Mouse (Mus musculus): ENCODE measurements around the gene Elavl1. TPM values are rescaled to one million over a fixed set of nuclear protein-coding genes. Genes with fewer than 3 reads are reported as not detected.
"Not testable (repeated sequence)": the region's sequence is repeated elsewhere in the genome, so short reads cannot be mapped to it uniquely, and the experiment has no call there.

The Elavl1 gene
- 10 to 100 TPM; 50.2 to 59.6 (median 53.7) TPM for total RNA-seq (2022)

DNA sequence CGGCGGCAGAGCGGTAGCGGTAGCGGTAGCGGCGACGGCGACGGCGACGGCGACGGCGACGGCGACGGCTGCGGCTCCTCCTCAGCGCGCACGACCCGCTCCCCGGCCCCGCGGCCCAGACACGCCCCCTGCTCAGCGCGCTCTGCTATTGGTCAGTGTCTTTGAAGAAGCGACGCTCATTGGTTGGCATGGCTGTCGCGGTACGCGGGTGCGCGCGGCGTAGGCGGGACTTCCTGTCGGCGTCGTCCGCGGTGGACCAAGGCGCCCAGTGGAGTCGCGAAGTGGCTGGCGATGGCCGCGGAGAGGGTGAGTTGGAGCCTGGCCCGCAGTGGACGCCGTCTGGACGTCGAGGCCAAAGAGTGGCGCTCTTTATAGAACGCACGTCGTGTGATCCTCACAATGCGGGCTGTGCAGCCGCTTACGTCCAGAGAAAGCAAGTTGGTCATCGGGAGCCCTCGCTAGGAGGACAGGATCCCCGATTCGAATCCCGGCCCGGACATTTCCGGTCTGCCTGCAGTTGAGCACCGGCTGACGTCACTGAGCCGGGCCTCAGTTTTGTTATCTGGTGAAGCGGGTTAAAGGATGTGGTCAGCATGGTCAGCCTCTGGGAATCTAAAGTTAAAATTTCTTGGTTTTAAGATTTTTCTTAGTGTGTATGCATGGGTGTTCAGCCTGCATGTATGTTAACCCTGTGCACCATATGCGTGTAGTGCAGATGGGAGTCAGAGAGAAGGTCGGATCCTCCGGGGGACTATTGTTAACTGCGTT, at the start of gene Elavl1, which contains the start of gene Ccl25:
Elavl1 (minus strand) TSS at position 431 of the 768 bp plus-strand sequence.
Ccl25 (plus strand) TSS at position 228 of the 768 bp plus-strand sequence.
- DNase-seq (ENCODE audit: low spot score) = peak; percentile 97

DNA sequence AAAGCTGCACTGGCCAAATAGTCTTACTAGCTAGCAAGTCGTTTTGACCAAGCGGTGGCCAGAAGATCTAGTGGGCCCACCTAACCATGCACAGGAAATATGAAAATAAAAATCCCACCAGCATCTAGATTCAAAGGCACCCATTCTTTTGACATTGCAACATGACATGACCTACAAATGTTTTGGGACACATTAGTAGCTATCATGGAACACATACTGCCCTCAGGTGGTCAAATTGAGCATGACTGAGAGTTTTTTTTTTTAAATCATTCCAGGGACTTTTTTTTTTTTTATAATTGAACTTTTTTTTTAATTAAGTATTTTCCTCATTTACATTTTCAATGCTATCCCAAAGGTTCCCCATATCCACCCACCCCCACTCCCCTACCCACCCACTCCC, 47.4 kb upstream of the Elavl1 start:
- DNase-seq (ENCODE audit: low spot score) = no peak

DNA sequence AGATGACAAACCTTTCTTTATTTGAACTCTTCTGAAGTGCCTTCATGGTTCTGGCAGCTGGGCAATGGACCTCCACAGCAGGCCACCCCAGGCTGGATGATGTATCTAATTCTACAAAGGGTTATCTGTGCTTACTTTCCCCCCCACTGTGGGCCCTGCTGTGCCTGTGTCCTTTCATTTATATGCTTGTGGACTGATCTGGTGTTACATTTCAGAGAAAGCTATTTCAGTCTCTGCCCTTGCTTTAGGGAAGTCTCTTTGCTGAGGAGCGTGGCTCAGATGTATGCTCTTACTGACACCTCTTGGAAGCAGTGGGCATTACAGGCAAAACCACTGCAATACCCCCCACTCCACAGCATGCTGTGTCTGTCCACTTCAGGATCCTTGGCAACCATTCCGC, 44.9 kb upstream of the Elavl1 start:
- DNase-seq (ENCODE audit: low spot score) = peak; percentile 42

DNA sequence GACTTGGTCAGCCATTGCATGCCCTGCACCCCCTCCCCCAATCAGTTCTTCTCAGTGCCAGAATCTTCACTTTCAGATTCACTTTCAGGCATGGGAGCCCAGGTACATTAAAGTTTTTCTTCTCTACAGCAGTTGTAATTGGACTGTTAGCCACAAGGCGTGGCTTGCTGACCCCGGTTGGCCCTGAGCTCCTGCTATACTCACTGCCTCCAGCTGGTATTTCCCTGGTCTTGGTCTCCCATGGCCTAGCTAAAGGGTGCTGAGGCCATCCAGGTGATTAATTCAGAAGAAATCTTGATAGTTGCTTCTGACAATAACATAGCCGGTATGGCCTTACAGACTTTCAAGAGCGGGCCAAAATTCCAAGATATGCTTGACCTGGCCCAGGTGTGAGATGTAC, 43.3 kb upstream of the Elavl1 start:
- no peak for DNase-seq (ENCODE audit: low spot score)

DNA sequence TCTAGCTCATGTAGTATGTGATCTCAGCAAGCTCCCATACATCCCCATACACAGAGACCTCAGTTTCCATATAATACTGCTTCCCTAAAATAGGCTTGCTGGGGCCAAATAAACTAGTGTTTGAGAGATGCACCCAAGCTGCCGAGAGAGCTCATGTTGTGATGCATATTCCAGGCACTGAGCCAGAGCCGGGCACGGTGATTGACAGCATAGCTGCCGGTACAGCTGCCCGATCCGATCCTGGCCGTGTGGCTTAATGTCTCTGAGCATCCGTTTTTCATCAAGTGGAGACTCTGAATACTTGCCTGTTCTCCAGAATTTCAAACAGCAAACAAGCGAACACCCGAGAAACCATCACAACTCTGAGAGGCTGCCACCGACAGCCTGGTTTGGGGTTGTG, 42.6 kb upstream of the Elavl1 start:
- no peak for DNase-seq (ENCODE audit: low spot score)

DNA sequence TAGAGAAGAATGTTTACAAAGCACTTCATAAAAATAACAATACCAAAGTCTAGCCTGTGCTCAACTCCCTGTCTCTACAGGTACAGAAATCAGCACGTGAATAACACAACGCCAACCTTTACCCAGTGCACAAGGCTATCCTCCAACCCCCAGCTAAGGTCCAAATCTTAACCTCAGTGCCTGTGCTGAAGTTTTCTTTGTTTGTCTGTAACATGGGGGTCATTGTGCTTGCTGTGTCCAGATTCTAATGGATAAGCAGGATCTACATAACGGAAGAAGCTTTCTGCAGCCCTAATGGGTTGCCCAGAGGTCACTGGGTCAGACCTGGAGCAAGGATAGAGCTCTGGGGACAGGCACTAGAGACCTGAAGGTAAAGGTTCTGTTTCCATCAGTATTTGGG, 41.0 kb upstream of the Elavl1 start:
- no peak for DNase-seq (ENCODE audit: low spot score)

DNA sequence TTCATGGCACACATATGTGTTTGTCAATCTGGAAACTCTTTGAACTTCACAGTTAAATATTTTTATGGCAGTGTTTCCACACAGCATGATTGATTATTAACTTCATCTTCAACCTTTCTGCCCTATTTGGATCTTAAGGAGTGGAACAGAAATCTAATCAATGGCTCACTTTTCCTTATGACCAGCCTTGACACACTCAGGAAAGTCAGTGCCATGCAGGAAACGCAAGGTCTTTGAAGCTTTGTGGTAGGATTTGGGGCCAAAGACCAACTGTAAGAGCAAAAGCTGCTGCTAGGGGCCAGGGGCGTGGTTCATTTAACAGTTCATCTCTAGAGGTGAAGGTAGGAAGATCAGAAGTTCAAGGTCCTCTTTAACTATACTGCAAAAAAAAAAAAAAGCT, 35.7 kb upstream of the Elavl1 start:
- DNase-seq (ENCODE audit: low spot score) = no peak

DNA sequence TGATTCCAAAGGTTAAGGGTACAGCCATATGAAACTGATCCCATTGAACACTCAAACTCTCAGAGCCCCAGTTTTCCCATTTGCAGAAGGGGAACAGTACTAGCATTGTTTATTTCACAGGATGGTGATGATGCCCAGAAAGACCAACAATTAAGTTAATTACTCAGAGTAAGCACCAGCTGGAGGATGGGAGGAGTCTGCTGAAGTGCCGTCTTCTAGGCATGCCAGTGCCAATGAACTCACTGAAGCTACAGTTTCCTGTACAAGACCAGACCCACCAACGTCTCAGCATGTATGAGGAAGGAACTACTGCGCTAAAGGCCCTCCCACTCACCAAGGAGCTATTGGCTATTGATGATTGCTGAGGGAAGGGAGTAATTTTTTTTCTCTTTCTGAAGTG, 34.1 kb upstream of the Elavl1 start:
- no peak for DNase-seq (ENCODE audit: low spot score)

DNA sequence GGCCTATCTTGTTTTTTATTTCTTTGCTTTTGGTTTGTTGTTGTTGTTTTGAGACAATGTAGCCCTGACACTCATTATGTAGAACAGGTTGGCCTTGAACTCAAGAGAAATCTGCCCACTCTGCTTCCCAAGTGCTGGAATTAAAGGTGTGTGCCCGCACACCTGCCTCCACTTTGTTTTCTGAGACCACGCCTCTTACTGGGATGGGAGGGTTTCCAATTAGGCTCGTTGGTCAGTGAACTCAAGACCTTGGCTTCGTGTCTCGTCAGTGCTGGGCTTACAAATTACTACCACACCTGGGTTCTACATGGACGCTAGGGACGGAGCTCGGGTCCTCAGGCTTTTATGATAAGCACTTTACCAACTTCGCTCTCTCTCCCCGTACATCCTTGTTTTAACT, 30.2 kb upstream of the Elavl1 start:
- no peak for DNase-seq (ENCODE audit: low spot score)

DNA sequence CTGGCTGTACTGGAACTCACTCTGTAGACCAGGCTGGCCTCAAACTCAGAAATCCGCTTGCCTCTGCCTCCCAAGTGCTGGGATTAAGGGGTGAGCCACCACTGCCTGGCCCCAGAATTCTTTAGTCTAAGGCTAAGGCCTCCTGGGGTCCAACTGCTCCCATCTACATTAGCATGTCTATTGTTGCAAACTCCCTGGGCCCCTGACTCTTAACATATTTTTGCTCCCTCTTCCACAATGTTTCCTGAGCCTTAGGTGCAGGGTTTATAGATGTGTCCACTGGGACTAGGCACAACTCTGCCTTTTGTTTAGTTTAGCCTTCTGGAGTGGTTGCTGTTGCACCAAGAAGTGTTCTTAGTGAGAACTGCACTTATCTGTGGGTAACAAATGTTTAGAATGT, 29.3 kb upstream of the Elavl1 start:
- no peak for DNase-seq (ENCODE audit: low spot score)

DNA sequence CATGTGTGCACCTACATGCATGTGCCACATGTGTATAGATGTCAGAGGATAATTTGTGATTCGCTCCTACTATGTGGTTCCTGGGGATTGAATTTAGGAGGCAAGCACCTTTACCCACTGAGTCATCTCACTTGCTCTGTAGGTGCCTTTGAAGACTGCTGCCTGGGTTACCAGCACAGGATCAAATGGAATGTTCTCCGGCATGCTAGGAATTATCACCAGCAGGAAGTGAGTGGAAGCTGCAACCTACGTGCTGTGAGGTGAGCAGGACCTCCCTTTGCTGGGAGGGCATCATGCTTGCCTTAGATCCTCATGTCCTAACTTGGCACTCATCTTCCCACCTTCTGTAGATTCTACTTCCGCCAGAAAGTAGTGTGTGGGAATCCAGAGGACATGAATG, 28.5 kb upstream of the Elavl1 start:
- no peak for DNase-seq (ENCODE audit: low spot score)

DNA sequence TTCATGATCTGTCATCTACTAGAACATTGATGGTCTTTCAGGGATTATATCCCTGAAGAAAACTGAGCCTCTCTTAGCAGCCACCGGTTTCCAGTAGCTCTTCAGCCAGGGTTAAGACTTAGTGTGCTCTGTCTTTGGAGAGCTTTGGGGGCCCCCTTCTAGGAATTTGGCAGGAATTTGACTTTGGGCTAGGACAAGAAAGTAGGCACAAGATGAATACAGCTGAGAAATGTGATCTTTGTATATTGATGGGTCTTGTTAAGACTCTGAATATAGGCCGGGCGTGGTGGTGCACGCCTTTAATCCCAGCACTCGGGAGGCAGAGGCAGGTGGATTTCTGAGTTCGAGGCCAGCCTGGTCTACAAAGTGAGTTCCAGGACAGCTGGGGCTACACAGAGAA, 27.3 kb upstream of the Elavl1 start:
- not testable (repeated sequence) for DNase-seq (ENCODE audit: low spot score)

DNA sequence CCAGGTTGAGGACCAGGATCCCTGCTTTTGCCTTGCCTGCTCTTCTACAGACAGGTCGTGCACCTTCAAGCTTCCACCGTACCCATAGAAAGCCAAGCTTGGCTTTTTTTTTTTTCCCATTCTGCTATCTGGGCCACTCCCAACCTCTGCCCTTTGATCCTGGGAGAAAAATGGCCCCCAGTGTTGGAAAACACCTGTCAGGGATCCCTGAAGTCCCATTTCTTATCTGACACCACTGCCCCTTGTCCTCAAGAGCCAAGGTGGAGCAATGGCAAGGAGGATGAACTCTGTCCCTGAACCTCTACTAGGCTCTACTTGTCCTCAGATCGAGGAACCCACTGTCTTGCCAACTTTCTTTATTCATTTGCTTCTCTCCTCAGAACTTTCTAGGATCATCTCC, 25.4 kb upstream of the Elavl1 start:
- no peak for DNase-seq (ENCODE audit: low spot score)

DNA sequence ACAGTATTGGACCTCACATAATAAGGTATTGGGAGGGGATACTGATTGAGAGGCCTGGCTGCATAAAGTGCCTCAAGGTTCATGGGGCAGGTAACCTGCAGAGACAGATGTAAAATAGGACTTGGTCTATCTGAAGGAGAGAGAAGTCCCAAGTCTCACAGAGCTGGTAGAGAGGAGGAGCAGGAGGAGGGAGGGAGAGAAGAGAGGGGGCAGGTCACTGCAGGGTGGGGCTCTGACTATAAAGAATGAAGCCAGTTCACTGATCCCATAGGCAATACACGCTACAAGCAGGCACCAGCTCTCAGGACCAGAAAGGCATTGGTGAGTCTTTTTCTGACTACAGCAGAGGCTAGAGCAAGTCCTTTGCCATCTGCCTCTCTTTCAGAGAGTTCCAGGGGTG, 24.1 kb upstream of the Elavl1 start:
- DNase-seq (ENCODE audit: low spot score) = no peak

DNA sequence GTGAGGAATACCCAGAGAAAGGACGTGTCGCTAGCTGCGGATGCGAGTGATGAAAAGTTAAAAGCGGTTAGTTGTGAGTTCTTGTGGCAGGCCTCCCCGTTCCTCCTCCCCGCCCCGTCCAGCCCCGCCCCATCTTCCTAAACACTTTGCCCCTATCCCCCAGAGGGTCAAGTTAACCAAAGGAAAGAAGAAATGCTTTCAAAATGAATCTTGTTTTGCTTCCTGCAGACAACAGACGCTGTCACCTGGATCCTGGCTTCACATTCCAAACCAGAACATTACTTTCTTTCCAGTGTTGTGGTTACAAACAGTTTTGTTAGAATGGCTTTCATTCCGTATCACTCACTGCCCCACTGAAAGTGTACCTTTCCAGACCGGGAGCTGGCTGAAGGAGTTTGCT, 23.1 kb upstream of the Elavl1 start:
- DNase-seq (ENCODE audit: low spot score) = no peak

DNA sequence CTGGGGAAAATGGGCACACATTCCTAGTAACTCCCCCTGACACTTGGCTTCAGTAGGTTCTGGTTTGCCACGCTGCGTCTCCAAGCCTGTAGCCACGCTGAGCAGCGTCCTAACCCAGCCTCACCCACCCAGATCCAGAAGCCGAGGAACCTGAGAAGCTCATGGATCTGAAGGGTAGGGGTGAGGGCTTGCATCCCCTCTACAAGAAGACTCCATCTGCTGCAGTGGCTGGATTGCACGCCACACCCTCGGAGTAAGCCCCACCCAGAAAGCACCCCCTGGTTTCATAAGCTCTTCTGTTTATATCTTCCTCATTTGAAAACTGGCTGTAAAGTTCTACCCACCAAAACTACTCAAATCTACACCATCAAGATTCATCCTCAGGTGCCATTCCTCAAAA, 22.4 kb upstream of the Elavl1 start:
- no peak for DNase-seq (ENCODE audit: low spot score)

DNA sequence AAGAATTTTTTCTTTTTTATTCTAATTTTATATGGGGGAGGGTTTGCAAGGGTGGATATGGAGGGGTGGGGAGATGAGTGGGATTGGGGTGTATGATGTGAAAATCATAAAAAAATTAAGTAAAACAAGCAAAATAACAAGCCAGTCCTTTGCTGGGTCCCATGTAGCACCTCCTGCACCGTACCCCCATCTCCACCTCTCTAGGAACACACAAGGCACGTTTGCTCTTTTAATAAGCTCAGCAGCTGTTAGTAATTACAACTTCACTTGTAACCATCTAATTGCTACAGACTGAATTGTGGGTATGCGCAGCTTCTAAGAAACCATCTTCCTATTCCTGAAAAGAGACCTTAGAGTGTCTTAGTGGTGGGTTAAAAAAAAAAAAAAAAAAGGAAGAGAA, 15.0 kb upstream of the Elavl1 start:
- DNase-seq (ENCODE audit: low spot score) = no peak

DNA sequence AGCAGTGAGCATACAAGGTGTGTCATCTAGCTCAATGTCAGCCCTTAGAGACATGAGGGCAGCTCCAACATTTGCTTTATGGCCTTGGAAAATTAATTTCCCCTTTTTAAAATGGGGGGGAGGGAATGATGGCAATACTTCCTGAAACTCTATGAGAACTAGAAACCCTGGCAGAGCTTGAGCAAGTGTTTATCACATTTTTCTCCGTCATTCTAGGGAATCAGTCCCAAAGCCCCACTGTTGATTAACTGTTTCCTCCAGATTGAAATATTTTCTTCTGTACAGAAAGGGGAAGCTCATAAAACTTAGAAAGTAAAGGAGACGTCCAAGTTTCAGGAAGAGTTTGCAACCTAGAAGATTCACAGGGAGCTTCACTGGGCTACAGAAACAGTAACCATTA, 10.5 kb upstream of the Elavl1 start:
- no peak for DNase-seq (ENCODE audit: low spot score)

DNA sequence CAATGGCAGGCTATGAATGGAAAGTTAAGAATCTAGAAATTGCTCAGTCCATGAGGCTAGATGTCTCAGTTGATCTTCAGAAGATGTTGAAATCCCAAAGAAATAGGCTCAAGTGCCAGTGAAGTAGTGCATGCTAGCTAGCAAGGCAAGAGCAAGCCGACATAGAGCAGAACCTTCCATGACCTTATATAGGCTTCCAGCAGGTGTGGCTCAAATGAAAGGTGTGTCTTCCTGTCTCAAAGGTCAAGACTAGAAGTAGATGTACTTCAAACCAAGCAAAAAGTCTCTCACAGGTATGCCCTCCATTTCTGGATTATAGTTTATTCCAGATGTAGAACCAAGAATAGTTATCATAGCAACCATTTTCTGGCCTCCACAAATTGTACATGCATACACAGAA, 8.8 kb upstream of the Elavl1 start:
- DNase-seq (ENCODE audit: low spot score) = no peak

DNA sequence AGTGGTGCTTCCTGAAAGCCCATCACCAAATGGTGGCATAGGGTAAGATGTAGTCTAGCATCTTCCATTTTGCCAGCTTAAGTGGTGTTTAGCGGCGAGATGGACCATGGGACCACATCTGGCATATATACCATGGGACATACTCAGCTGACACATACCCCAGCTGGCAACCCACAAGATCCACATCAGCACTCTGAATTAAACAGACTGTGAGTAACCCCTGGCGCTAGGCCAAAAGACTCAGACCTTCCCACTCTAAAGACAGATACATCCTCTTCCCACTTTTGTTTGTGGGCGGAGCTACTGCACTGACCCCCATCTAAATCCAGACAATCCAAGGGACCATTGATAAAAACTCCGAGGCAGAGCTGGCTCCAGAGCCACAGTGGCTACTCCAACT, 3.8 kb upstream of the Elavl1 start:
- DNase-seq (ENCODE audit: low spot score) = no peak

DNA sequence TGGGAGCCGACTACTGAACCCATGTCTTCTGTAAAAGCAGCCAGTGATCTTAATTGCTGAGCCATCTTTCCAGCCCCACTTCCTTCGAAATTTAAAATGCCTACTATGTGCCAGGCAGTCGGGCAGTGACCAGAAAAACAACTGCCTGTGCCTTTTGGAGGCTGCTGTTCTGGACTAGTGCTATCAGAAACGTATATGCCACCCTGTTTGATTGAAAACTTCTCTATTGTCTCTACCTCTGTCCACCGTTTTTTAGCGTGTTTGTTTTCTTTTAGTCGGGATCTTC, 481 bp upstream of the Elavl1 start:
- DNase-seq (ENCODE audit: low spot score) = no peak

DNA sequence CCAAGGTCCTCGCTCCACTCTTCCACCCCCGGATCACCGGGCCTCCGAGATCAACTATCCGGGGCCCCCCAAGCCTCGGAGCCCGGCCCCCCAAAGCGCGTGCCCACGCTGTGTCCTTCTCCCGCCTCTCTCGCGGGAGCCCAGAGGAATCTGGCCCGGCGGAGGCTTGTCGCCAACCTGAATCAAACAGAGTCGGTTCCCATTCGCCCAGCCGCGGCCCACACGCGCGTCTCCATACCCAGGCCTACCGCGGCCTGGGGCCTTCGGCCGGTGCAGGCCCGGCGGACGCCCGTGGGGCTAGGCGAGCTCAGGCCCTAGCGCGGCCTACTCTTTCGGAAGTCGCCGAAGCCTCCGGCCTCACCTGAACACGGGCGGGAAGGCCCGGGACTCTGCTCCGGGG, 688 bp downstream of the Elavl1 start:
- DNase-seq (ENCODE audit: low spot score) = no peak

DNA sequence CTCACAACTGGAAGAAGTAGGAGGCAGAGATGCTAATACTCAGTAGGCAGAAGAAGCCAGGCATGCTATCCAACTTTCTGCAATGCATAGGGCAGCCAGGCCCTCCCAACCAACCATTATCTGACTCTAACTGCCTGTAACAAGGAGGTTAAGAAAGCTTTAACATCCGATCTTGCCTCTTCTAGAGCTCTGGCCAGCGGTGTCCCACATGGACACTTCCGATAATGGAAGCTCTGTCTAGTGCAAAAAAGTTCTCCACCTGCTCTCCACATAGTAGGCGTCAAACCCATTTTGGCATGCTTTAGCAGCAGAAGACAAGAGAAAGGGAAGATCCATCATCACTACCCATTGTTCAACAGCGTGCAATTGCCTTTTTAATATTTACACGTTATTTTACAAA, 1.3 kb downstream of the Elavl1 start:
- no peak for DNase-seq (ENCODE audit: low spot score)

DNA sequence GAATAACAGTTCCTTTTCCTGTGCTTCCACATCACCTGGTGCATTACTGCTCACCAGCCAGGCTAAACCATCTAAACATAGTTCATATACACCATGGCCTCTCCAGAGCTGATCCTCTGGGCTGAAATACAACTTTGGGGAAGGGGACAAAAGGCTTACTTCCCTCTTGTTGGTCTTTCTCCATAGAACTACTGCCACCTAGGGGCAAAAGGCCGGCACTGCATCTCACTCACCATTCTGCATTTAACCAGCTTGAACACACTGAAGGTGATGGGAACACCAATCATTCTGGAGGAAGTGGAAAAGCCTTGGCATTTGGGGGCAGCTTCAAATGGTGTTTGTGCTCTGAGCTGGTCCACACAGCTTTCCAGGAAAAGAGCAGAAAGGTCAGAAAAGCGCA, 2.7 kb downstream of the Elavl1 start:
- DNase-seq (ENCODE audit: low spot score) = peak; percentile 86

Measured in heart, adult 8-10 months (tissue).